Mouse (Mus musculus) hindbrain, embryonic 14.5 days (tissue): ENCODE measurements at regions not wholly inside any gene's neighbourhood (a gene's known extent, or its start where the extent isn't known, plus 50 kb on each side); places are given as distances from the start of the nearest gene placed in this dataset.

Source experiments
- ATAC-seq: fragments of 200-750 bp; cut with Nextera tagmentation; 2 replicates; pipeline ENCODE4 v1.8.0; 2017; ENCODE audit warnings: moderate number of reproducible peaks, mild to moderate bottlenecking, moderate TSS enrichment, moderate library complexity; ENCODE audit not compliant: low FRiP score
- DNase-seq: peaks from one replicate; pipeline ENCODE4 v3.0.0-alpha.2; 2015; ENCODE audit warnings: low spot score
- H3K27ac ChIP-seq: fragments of 300-500 bp; sonication (generic); 2 replicates; pipeline ENCODE4 v1.5.1; 2014; ENCODE audit warnings: mild to moderate bottlenecking, moderate library complexity
- H3K27me3 ChIP-seq: fragments of 300-500 bp; sonication (generic); 2 replicates; pipeline ENCODE4 v1.6.1; 2014; ENCODE audit warnings: mild to moderate bottlenecking, low read length, mixed read lengths; ENCODE audit not compliant: control insufficient read depth, insufficient read depth
- H3K36me3 ChIP-seq: fragments of 300-500 bp; sonication (generic); replicated peaks from 2 replicates; pipeline ENCODE4 v1.6.1; 2014; ENCODE audit not compliant: control insufficient read depth, insufficient read depth
- H3K4me1 ChIP-seq: fragments of 300-500 bp; sonication (generic); replicated peaks from 2 replicates; pipeline ENCODE4 v1.6.1; 2014; ENCODE audit warnings: antibody characterized with exemption, low read length, mixed read lengths; ENCODE audit not compliant: control insufficient read depth, insufficient read depth
- H3K4me2 ChIP-seq: fragments of 300-500 bp; sonication (generic); replicated peaks from 2 replicates; pipeline ENCODE4 v1.6.1; 2014; ENCODE audit warnings: mild to moderate bottlenecking, moderate library complexity
- H3K4me3 ChIP-seq: fragments of 300-500 bp; sonication (generic); replicated peaks from 2 replicates; pipeline ENCODE4 v1.5.1; 2014; ENCODE audit warnings: mild to moderate bottlenecking, low read length
- H3K9ac ChIP-seq: fragments of 300-500 bp; sonication (generic); 2 replicates; pipeline ENCODE4 v1.6.1; 2014
- H3K9me3 ChIP-seq: fragments of 300-500 bp; sonication (generic); 2 replicates; pipeline ENCODE4 v1.6.1; 2016; ENCODE audit warnings: low read length; ENCODE audit not compliant: control insufficient read depth
- WGBS: fragments of 180-500 bp; shearing (Covaris S2); extraction: QIAGEN DNeasy Blood & Tissue Kit; methylation state at CpG from one replicate; pipeline ENCODE4 v1.1.7; 2014; 5-methylcytosine and 5-hydroxymethylcytosine counted together

DNA sequence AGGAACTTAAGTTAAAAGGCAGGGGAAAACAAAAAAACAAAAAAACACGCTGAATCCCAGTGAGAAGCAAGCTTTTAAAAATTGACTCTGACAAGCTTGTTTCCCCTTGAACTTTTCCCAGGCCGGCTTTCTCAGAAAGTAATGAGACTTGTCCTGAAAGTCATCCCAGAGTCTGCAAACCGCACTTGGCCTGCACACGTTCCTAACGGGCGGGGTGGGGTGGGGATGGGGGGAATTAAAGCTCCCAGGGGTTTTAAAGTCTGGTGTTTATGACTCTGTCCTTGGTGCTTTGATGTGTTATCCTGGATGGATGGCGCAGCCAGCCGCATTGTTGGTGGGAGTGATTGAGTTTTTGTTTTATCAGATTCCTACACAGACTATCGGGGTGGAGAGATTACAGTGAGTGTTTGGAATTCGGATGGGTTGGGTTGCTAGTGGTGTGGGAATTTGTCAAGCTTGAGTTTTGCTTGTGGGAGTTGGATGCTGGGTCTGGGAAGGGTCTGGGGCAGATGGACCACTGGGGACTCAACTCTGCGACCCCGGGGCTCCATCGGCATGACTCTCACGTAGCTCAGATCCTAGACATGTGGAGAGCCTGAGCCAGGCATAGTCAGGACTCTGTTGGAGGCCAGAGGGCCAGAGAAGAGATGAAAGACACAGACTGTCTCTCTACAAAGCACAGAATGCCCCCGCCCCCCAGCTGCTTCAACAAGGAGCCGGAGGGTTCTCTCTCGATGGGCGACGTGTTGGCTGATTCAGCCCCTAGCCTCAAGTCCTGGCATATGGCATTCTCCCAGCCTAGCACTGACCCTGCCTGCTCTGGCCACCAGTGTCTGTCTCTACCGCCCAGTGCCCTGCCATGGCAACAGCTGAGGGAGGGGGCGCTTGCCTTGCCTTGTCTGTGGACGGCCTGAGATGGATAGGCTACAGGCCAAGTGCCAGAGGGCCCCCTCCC, 75.5 kb downstream of the E030025P04Rik start:
- WGBS = 14% methylated on average over 22 of the region's 22 CpGs
- Histone ChIP-seq H3K36me3 (no peaks in the 10 kb centered on the region), H3K4me2 (no peak overlapping the region; the same call in 1 of the 2 replicates), H3K4me3 (no peak overlapping the region), H3K9me3 (no peaks in the 10 kb centered on the region), H3K27ac (peak overlapping the region; percentile 52), H3K27me3 (no peaks in the 10 kb centered on the region), H3K4me1 (peaks cover 22% of the 10 kb centered on the region), H3K9ac (no peak overlapping the region)
- DNase-seq (peak; percentile 53), ATAC-seq (peak; percentile 94)

DNA sequence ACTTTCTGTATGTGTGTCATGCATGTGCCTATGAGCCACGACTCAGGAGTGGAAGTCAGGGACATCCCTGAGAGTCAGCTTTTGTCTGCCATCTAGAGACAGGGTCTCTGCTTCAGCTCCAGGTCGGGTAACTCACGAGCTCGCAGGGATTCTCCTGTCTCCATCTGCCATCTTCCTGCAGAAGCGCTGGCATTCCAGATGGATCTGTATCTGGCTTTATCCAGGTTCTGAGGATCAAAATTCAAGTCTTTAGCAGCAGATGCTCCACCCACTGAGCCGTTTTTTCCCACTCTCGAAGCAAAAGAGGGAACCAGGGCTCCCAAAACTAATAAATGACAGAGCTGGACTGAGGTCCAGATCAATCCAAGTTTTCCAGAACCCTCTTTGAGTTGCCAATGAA, 76.4 kb downstream of the E030025P04Rik start:
- 52% methylated on average over 7 of the region's 7 CpGs for WGBS

DNA sequence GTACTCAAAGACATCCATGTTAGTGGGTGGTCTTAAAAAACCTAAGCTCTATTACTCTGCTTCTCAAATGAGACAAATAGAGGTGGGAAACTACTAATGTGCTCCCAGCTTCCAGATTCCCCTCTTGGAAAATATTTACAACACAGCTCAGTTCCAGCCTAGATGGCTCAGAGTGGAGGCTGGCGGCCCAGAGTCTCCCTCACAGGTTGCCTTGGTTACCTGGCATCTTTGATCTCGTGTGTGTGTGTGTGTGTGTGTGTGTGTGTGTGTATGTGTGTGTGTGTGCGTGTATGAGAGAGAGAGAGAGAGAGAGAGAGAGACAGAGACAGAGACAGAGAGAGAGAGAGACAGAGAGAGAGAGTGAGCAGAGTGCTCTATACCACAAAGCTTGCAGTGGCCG, 82.2 kb downstream of the E030025P04Rik start:
- Histone ChIP-seq H3K4me3 (no peak overlapping the region), H3K4me2 (no peak overlapping the region), H3K4me1 (no peaks in the 10 kb centered on the region), H3K9me3 (no peaks in the 10 kb centered on the region), H3K27me3 (no peaks in the 10 kb centered on the region), H3K36me3 (no peaks in the 10 kb centered on the region), H3K27ac (no peak overlapping the region), H3K9ac (no peak overlapping the region)
- 56% methylated on average over 4 of the region's 4 CpGs for WGBS
- no peak for DNase-seq
- ATAC-seq = no peak

More for the DNA sequence above, 76.4 kb downstream of the E030025P04Rik start:
- Histone ChIP-seq H3K4me3 (no peak overlapping the region), H3K9me3 (no peaks in the 10 kb centered on the region), H3K36me3 (no peaks in the 10 kb centered on the region), H3K9ac (no peak overlapping the region), H3K4me1 (peaks cover 22% of the 10 kb centered on the region), H3K27me3 (no peaks in the 10 kb centered on the region), H3K4me2 (no peak overlapping the region), H3K27ac (peak overlapping the region; percentile 52)
- DNase-seq = no peak
- ATAC-seq = no peak

DNA sequence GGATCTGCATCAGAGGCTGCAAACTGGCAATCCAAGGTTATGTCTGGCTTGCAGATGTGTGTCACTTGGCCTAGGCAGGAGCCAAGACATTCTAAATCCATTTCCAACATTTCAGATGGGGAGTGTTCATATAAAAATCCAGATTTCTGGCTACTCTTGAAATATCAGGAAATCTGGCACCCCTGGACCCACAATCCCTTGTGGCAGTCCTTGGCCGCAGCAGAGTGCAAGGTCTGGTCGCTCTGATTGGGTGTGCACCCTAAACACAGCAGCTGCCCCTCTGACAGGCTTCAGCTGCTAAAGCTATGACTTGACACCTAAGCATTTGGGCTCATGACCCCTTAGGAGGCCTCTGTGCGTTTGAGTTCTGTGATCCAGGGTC, 83.7 kb downstream of the E030025P04Rik start:
- 88% methylated on average over 3 of the region's 3 CpGs for WGBS
- Histone ChIP-seq H3K4me2 (no peak overlapping the region), H3K27me3 (no peaks in the 10 kb centered on the region), H3K9me3 (no peaks in the 10 kb centered on the region), H3K27ac (no peak overlapping the region), H3K4me3 (no peak overlapping the region), H3K36me3 (no peaks in the 10 kb centered on the region), H3K4me1 (no peaks in the 10 kb centered on the region), H3K9ac (no peak overlapping the region)
- no peak for DNase-seq
- no peak for ATAC-seq

DNA sequence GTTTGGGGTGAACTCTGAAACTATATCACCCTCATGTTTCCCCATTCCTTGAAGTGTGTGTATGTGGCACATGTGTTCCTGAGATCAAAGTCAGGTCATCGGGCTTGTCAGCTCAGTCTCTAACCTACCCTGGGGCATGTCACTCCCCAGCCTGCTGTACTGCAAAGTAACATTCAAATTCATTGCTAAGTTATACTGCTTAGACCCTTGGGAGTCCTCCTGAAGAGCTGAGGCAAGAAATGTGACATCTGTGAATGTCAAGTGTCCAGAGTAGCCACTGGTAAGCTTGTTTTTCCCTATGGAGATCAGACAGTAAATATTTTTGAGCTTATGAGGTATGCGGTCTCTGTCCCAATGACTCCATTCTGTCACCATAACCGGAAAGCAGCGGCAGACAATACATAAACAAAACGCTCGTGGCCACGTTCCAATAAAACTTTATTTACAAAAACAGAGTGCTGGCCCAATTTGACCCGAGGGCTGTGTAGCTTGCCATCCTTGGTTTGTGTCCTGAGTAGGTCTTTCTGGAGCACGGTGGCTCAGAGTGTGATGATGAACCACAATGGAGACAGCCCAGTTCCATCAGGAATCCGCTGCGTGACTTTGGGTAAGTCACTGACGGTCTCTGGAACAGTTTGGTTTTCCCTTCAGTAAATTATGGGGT, 84.2 kb downstream of the E030025P04Rik start:
- Histone ChIP-seq H3K9ac (no peak overlapping the region), H3K4me3 (no peak overlapping the region), H3K36me3 (no peaks in the 10 kb centered on the region), H3K27me3 (no peaks in the 10 kb centered on the region), H3K4me1 (no peaks in the 10 kb centered on the region), H3K27ac (no peak overlapping the region), H3K4me2 (no peak overlapping the region), H3K9me3 (peaks cover 1% of the 10 kb centered on the region; the same call in 1 of the 2 replicates)
- no peak for ATAC-seq
- WGBS = 93% methylated on average over 12 of the region's 12 CpGs
- no peak for DNase-seq

GRCm38 (mm10) chr11:109058021-109058420, 86.1 kb downstream of the E030025P04Rik start:
- Histone ChIP-seq H3K27ac (no peak overlapping the region), H3K4me3 (no peak overlapping the region), H3K9ac (no peak overlapping the region), H3K4me2 (no peak overlapping the region), H3K9me3 (peaks cover 8% of the 10 kb centered on the region; the same call in 1 of the 2 replicates), H3K27me3 (no peaks in the 10 kb centered on the region), H3K36me3 (no peaks in the 10 kb centered on the region), H3K4me1 (no peaks in the 10 kb centered on the region)
- no peak for DNase-seq
- ATAC-seq = no peak

- no peak for ATAC-seq
- no peaks in the 10 kb centered on the region for H3K36me3 ChIP-seq
- 81% methylated on average over 10 of the region's 10 CpGs for WGBS
Observed at GRCm38 (mm10) chr11:109048257-109049101, 95.7 kb downstream of the E030025P04Rik start.

GRCm38 (mm10) chr11:109047483-109048110, 96.6 kb downstream of the E030025P04Rik start:
- Histone ChIP-seq H3K4me3 (no peak overlapping the region), H3K27ac (no peak overlapping the region), H3K4me2 (no peak overlapping the region), H3K27me3 (no peaks in the 10 kb centered on the region), H3K9ac (no peak overlapping the region), H3K9me3 (no peaks in the 10 kb centered on the region), H3K36me3 (no peaks in the 10 kb centered on the region), H3K4me1 (no peaks in the 10 kb centered on the region)
- 90% methylated on average over 4 of the region's 4 CpGs for WGBS
- ATAC-seq (no peak), DNase-seq (no peak)

More at GRCm38 (mm10) chr11:109048257-109049101, 95.7 kb downstream of the E030025P04Rik start:
- no peaks in the 10 kb centered on the region for H3K9me3 ChIP-seq
- H3K4me1 ChIP-seq = no peaks in the 10 kb centered on the region
- no peak overlapping the region for H3K9ac ChIP-seq
- H3K4me2 ChIP-seq = no peak overlapping the region
- no peak overlapping the region for H3K4me3 ChIP-seq
- H3K27me3 ChIP-seq = no peaks in the 10 kb centered on the region
- no peak overlapping the region for H3K27ac ChIP-seq
- DNase-seq = no peak
